Mouse (Mus musculus) CH12.LX (cell line): ENCODE measurements around the gene Ppp1r37. TPM values are rescaled to one million over a fixed set of nuclear protein-coding genes. Genes with fewer than 3 reads are reported as not detected.

ENCODE experiments used
- E2F4 ChIP-seq: IDR thresholded peaks from 2 replicates; pipeline ENCODE4 v1.6.1; 2011; ENCODE audit warnings: low read depth, low read length, improper control_type of control experiment; ENCODE audit not compliant: insufficient replicate concordance
- polyA plus RNA-seq: library from polyadenylated mRNA; unstranded; fragments of >175 nt; gene quantifications from 2 replicates; pipeline ENCODE4 v1.2.1, GENCODE M21; 2012; ENCODE audit warnings: low read depth; ENCODE audit not compliant: insufficient read length
- total RNA-seq, 2 experiments: library from RNA; depleted of rRNA; stranded (reverse); fragments of 300-350 nt in 1 of 2; fragments of >200 nt in 1 of 2; gene quantifications; 2 replicates each; pipeline ENCODE4 v1.2.3; 2012 to 2014

Ppp1r37 gene
- total and polyA plus RNA-seq, 3 experiments, result 7.3 to 15.7 (median 13.8) TPM

GRCm38 (mm10) chr7:19483281-19483680 is 79.6 kb downstream of the Ppp1r37 start (continued):
- TF ChIP-seq E2F4, result no peak

Other genes with a start within 250 kb of the Ppp1r37 start
Only the 20 nearest of the 25 such genes appear.
- 40.6 and 43.8 TPM in 2 replicates for gene Ercc2, start 181.1 kb downstream of the Ppp1r37 start, total RNA-seq (2012; rRNA removed)
- 29.0 and 30.0 TPM in 2 replicates for gene Ercc2, start 181.1 kb downstream of the Ppp1r37 start, total RNA-seq (2014; rRNA removed)
- 31.7 and 33.5 TPM in 2 replicates for gene Ercc2, start 181.1 kb downstream of the Ppp1r37 start, polyA plus RNA-seq
- gene Klc3, start 159.0 kb downstream of the Ppp1r37 start, total RNA-seq (2012; rRNA removed), result 3.9 and 4.4 TPM in 2 replicates
- gene Klc3, start 159.0 kb downstream of the Ppp1r37 start, total RNA-seq (2014; rRNA removed), result 0.17 TPM in 1 of 2 replicates, not detected in the other
- not detected in 2 replicates for gene Klc3, start 159.0 kb downstream of the Ppp1r37 start, polyA plus RNA-seq
- gene Ckm, start 158.3 kb downstream of the Ppp1r37 start, total RNA-seq (2012; rRNA removed), result 0.21 and 0.47 TPM in 2 replicates
- gene Ckm, start 158.3 kb downstream of the Ppp1r37 start, total RNA-seq (2014; rRNA removed), result 0.08 and 0.92 TPM in 2 replicates
- gene Ckm, start 158.3 kb downstream of the Ppp1r37 start, polyA plus RNA-seq, result not detected in 2 replicates
- 5.2 and 7.3 TPM in 2 replicates for gene Mark4, start 104.3 kb downstream of the Ppp1r37 start, total RNA-seq (2012; rRNA removed)
- gene Mark4, start 104.3 kb downstream of the Ppp1r37 start, total RNA-seq (2014; rRNA removed), result 1.7 and 1.9 TPM in 2 replicates
- 9.6 and 11.9 TPM in 2 replicates for gene Mark4, start 104.3 kb downstream of the Ppp1r37 start, polyA plus RNA-seq
- gene Exoc3l2, start 99.7 kb downstream of the Ppp1r37 start, total RNA-seq (2012; rRNA removed), result 0.08 TPM in 2 replicates
- not detected in 2 replicates for gene Exoc3l2, start 99.7 kb downstream of the Ppp1r37 start, total RNA-seq (2014; rRNA removed)
- gene Exoc3l2, start 99.7 kb downstream of the Ppp1r37 start, polyA plus RNA-seq, result not detected in 2 replicates
- gene Bloc1s3, start 54.7 kb downstream of the Ppp1r37 start, total RNA-seq (2012; rRNA removed), result 5.1 and 6.7 TPM in 2 replicates
- 6.9 and 8.0 TPM in 2 replicates for gene Bloc1s3, start 54.7 kb downstream of the Ppp1r37 start, total RNA-seq (2014; rRNA removed)
- 3.8 and 4.9 TPM in 2 replicates for gene Bloc1s3, start 54.7 kb downstream of the Ppp1r37 start, polyA plus RNA-seq
- 114 and 201 TPM in 2 replicates for gene Trappc6a, start 54.7 kb downstream of the Ppp1r37 start, total RNA-seq (2012; rRNA removed)
- 72.2 and 77.8 TPM in 2 replicates for gene Trappc6a, start 54.7 kb downstream of the Ppp1r37 start, total RNA-seq (2014; rRNA removed)
- gene Trappc6a, start 54.7 kb downstream of the Ppp1r37 start, polyA plus RNA-seq, result 37.2 and 41.1 TPM in 2 replicates
- 0.92 and 1.9 TPM in 2 replicates for gene Nkpd1, start 45.2 kb downstream of the Ppp1r37 start, total RNA-seq (2012; rRNA removed)
- 0.59 and 1.1 TPM in 2 replicates for gene Nkpd1, start 45.2 kb downstream of the Ppp1r37 start, total RNA-seq (2014; rRNA removed)
- gene Nkpd1, start 45.2 kb downstream of the Ppp1r37 start, polyA plus RNA-seq, result 2.1 and 2.3 TPM in 2 replicates
- 26.5 and 30.0 TPM in 2 replicates for gene Zfp296, start 14.2 kb upstream of the Ppp1r37 start, total RNA-seq (2012; rRNA removed)
- 8.6 and 10.7 TPM in 2 replicates for gene Zfp296, start 14.2 kb upstream of the Ppp1r37 start, total RNA-seq (2014; rRNA removed)
- gene Zfp296, start 14.2 kb upstream of the Ppp1r37 start, polyA plus RNA-seq, result 37.6 and 44.0 TPM in 2 replicates
- gene Gemin7, start 14.5 kb upstream of the Ppp1r37 start, total RNA-seq (2012; rRNA removed), result 52.5 and 63.2 TPM in 2 replicates
- gene Gemin7, start 14.5 kb upstream of the Ppp1r37 start, total RNA-seq (2014; rRNA removed), result 89.6 and 101 TPM in 2 replicates
- gene Gemin7, start 14.5 kb upstream of the Ppp1r37 start, polyA plus RNA-seq, result 59.3 and 64.4 TPM in 2 replicates
- 43.4 and 45.4 TPM in 2 replicates for gene Clasrp, start 41.4 kb upstream of the Ppp1r37 start, total RNA-seq (2012; rRNA removed)
- gene Clasrp, start 41.4 kb upstream of the Ppp1r37 start, total RNA-seq (2014; rRNA removed), result 14.5 and 17.5 TPM in 2 replicates
- 59.4 and 62.6 TPM in 2 replicates for gene Clasrp, start 41.4 kb upstream of the Ppp1r37 start, polyA plus RNA-seq
- 37.8 and 58.1 TPM in 2 replicates for gene Relb, start 66.4 kb upstream of the Ppp1r37 start, total RNA-seq (2012; rRNA removed)
- gene Relb, start 66.4 kb upstream of the Ppp1r37 start, total RNA-seq (2014; rRNA removed), result 41.5 and 44.0 TPM in 2 replicates
- 50.6 and 59.6 TPM in 2 replicates for gene Relb, start 66.4 kb upstream of the Ppp1r37 start, polyA plus RNA-seq
- gene Clptm1, start 102.0 kb upstream of the Ppp1r37 start, total RNA-seq (2012; rRNA removed), result 43.6 and 43.9 TPM in 2 replicates
- gene Clptm1, start 102.0 kb upstream of the Ppp1r37 start, total RNA-seq (2014; rRNA removed), result 33.8 and 34.0 TPM in 2 replicates
- 54.7 and 70.9 TPM in 2 replicates for gene Clptm1, start 102.0 kb upstream of the Ppp1r37 start, polyA plus RNA-seq
- gene Apoc2, start 114.9 kb upstream of the Ppp1r37 start, total RNA-seq (2012; rRNA removed), result not detected in 2 replicates
- not detected in 2 replicates for gene Apoc2, start 114.9 kb upstream of the Ppp1r37 start, total RNA-seq (2014; rRNA removed)
- gene Apoc2, start 114.9 kb upstream of the Ppp1r37 start, polyA plus RNA-seq, result not detected in 2 replicates
- gene Gm44805, start 118.3 kb upstream of the Ppp1r37 start, total RNA-seq (2012; rRNA removed), result not detected in 2 replicates
- gene Gm44805, start 118.3 kb upstream of the Ppp1r37 start, total RNA-seq (2014; rRNA removed), result not detected in 2 replicates
- gene Gm44805, start 118.3 kb upstream of the Ppp1r37 start, polyA plus RNA-seq, result not detected in 2 replicates
- gene Apoc4, start 118.4 kb upstream of the Ppp1r37 start, total RNA-seq (2012; rRNA removed), result not detected in 2 replicates
- not detected in 2 replicates for gene Apoc4, start 118.4 kb upstream of the Ppp1r37 start, total RNA-seq (2014; rRNA removed)
- gene Apoc4, start 118.4 kb upstream of the Ppp1r37 start, polyA plus RNA-seq, result not detected in 2 replicates
- not detected in 2 replicates for gene Apoc1, start 129.6 kb upstream of the Ppp1r37 start, total RNA-seq (2012; rRNA removed)
- not detected in 2 replicates for gene Apoc1, start 129.6 kb upstream of the Ppp1r37 start, total RNA-seq (2014; rRNA removed)
- gene Apoc1, start 129.6 kb upstream of the Ppp1r37 start, polyA plus RNA-seq, result not detected in 2 replicates
- 10.0 and 10.5 TPM in 2 replicates for gene Apoe, start 136.1 kb upstream of the Ppp1r37 start, total RNA-seq (2012; rRNA removed)
- gene Apoe, start 136.1 kb upstream of the Ppp1r37 start, total RNA-seq (2014; rRNA removed), result 6.2 and 6.4 TPM in 2 replicates
- gene Apoe, start 136.1 kb upstream of the Ppp1r37 start, polyA plus RNA-seq, result 16.7 and 21.4 TPM in 2 replicates
- gene Tomm40, start 152.4 kb upstream of the Ppp1r37 start, total RNA-seq (2012; rRNA removed), result 179 and 214 TPM in 2 replicates
- gene Tomm40, start 152.4 kb upstream of the Ppp1r37 start, total RNA-seq (2014; rRNA removed), result 115 TPM in 2 replicates
- 197 and 221 TPM in 2 replicates for gene Tomm40, start 152.4 kb upstream of the Ppp1r37 start, polyA plus RNA-seq
- gene Nectin2, start 187.4 kb upstream of the Ppp1r37 start, total RNA-seq (2012; rRNA removed), result 9.1 and 14.1 TPM in 2 replicates
- 3.0 and 3.4 TPM in 2 replicates for gene Nectin2, start 187.4 kb upstream of the Ppp1r37 start, total RNA-seq (2014; rRNA removed)
- gene Nectin2, start 187.4 kb upstream of the Ppp1r37 start, polyA plus RNA-seq, result 6.3 and 6.5 TPM in 2 replicates